Mouse (Mus musculus): Measurements from ENCODE around the gene Hspg2. TPM values are rescaled to one million over a fixed set of nuclear protein-coding genes. Genes with fewer than 3 reads are reported as not detected.

Gene Hspg2
- polyA plus RNA-seq, 1 experiment from 2014 or later: 2.7 TPM

- peak; percentile 30; the same call in 1 of the 2 replicates for ATAC-seq (ENCODE audit: low read depth)
- no peak overlapping the region for H3K27ac ChIP-seq (ENCODE audit: low read depth, low read length)
Observed at GRCm38 (mm10) chr4:137469081-137469844, 694 bp downstream of the Hspg2 start.

GRCm38 (mm10) chr4:137469845-137470692, 1.5 kb downstream of the Hspg2 start:
- peaks cover 7% of the 10 kb centered on the region; the same call in 1 of the 2 replicates for H3K4me1 ChIP-seq (ENCODE audit: control insufficient read depth, insufficient read depth, low read length)
- no peak overlapping the region for H3K27ac ChIP-seq (ENCODE audit: low read depth, low read length)
- no peak overlapping the region for H3K9ac ChIP-seq (replicated peaks; ENCODE audit: low read depth, low read length)
- H3K27me3 ChIP-seq (ENCODE audit: control insufficient read depth, insufficient read depth, low read length): no peaks in the 10 kb centered on the region
- peak overlapping the region; percentile 50 for H3K4me3 ChIP-seq (ENCODE audit: low read depth, low read length)
- 36% methylated on average over 15 of the region's 15 CpGs for WGBS
- H3K4me2 ChIP-seq (ENCODE audit: low read depth, low read length): peak overlapping the region; percentile 89
- no peaks in the 10 kb centered on the region for H3K9me3 ChIP-seq (ENCODE audit: control insufficient read depth, low read length)
- no peaks in the 10 kb centered on the region for H3K36me3 ChIP-seq (ENCODE audit: control insufficient read depth, insufficient read depth, low read length)
- ATAC-seq (ENCODE audit: low read depth): no peak

More at GRCm38 (mm10) chr4:137469081-137469844, 694 bp downstream of the Hspg2 start:
- Histone ChIP-seq H3K9me3 (ENCODE audit: control insufficient read depth, low read length) (no peaks in the 10 kb centered on the region), H3K4me3 (ENCODE audit: low read depth, low read length) (peak overlapping the region; percentile 50), H3K27me3 (ENCODE audit: control insufficient read depth, insufficient read depth, low read length) (no peaks in the 10 kb centered on the region), H3K36me3 (ENCODE audit: control insufficient read depth, insufficient read depth, low read length) (no peaks in the 10 kb centered on the region), H3K4me1 (ENCODE audit: control insufficient read depth, insufficient read depth, low read length) (peaks cover 7% of the 10 kb centered on the region; the same call in 1 of the 2 replicates), H3K9ac (replicated peaks; ENCODE audit: low read depth, low read length) (peak overlapping the region; percentile 53), H3K4me2 (ENCODE audit: low read depth, low read length) (peak overlapping the region; percentile 89)
- WGBS: 5% methylated on average over 20 of the region's 20 CpGs

- WGBS: 73% methylated on average over 9 of the region's 9 CpGs
- no peak overlapping the region for H3K4me3 ChIP-seq (ENCODE audit: low read depth, low read length)
- no peaks in the 10 kb centered on the region for H3K9me3 ChIP-seq (ENCODE audit: control insufficient read depth, low read length)
- ATAC-seq (ENCODE audit: low read depth): no peak
- H3K27ac ChIP-seq (ENCODE audit: low read depth, low read length): no peak overlapping the region
- H3K9ac ChIP-seq (replicated peaks; ENCODE audit: low read depth, low read length): no peak overlapping the region
- H3K4me1 ChIP-seq (ENCODE audit: control insufficient read depth, insufficient read depth, low read length): peaks cover 7% of the 10 kb centered on the region; the same call in 1 of the 2 replicates
- H3K36me3 ChIP-seq (ENCODE audit: control insufficient read depth, insufficient read depth, low read length): no peaks in the 10 kb centered on the region
- no peaks in the 10 kb centered on the region for H3K27me3 ChIP-seq (ENCODE audit: control insufficient read depth, insufficient read depth, low read length)
- H3K4me2 ChIP-seq (ENCODE audit: low read depth, low read length): peak overlapping the region; percentile 89; the same call in 1 of the 2 replicates
Observed at GRCm38 (mm10) chr4:137470701-137471317, 2.2 kb downstream of the Hspg2 start.

- no peaks in the 10 kb centered on the region for H3K9me3 ChIP-seq (ENCODE audit: control insufficient read depth, low read length)
- no peaks in the 10 kb centered on the region for H3K27me3 ChIP-seq (ENCODE audit: control insufficient read depth, insufficient read depth, low read length)
- H3K4me3 ChIP-seq (ENCODE audit: low read depth, low read length): no peak overlapping the region
- H3K36me3 ChIP-seq (ENCODE audit: control insufficient read depth, insufficient read depth, low read length): no peaks in the 10 kb centered on the region
- WGBS: 73% methylated on average over 8 of the region's 8 CpGs
- peaks cover 9% of the 10 kb centered on the region for H3K4me1 ChIP-seq (ENCODE audit: control insufficient read depth, insufficient read depth, low read length)
- H3K9ac ChIP-seq (replicated peaks; ENCODE audit: low read depth, low read length): no peak overlapping the region
- ATAC-seq (ENCODE audit: low read depth): no peak
- no peak overlapping the region for H3K27ac ChIP-seq (ENCODE audit: low read depth, low read length)
- H3K4me2 ChIP-seq (ENCODE audit: low read depth, low read length): no peak overlapping the region
Observed at GRCm38 (mm10) chr4:137471326-137471725, 2.8 kb downstream of the Hspg2 start.

GRCm38 (mm10) chr4:137473240-137473639, 4.7 kb downstream of the Hspg2 start:
- Histone ChIP-seq H3K9me3 (ENCODE audit: control insufficient read depth, low read length) (no peaks in the 10 kb centered on the region), H3K27me3 (ENCODE audit: control insufficient read depth, insufficient read depth, low read length) (no peaks in the 10 kb centered on the region), H3K4me2 (ENCODE audit: low read depth, low read length) (no peak overlapping the region), H3K36me3 (ENCODE audit: control insufficient read depth, insufficient read depth, low read length) (no peaks in the 10 kb centered on the region), H3K9ac (replicated peaks; ENCODE audit: low read depth, low read length) (no peak overlapping the region), H3K27ac (ENCODE audit: low read depth, low read length) (no peak overlapping the region), H3K4me1 (ENCODE audit: control insufficient read depth, insufficient read depth, low read length) (peaks cover 16% of the 10 kb centered on the region), H3K4me3 (ENCODE audit: low read depth, low read length) (no peak overlapping the region)
- 91% methylated on average over 8 of the region's 8 CpGs for WGBS
- no peak for ATAC-seq (ENCODE audit: low read depth)

GRCm38 (mm10) chr4:137473701-137474388, 5.3 kb downstream of the Hspg2 start:
- Histone ChIP-seq H3K27ac (ENCODE audit: low read depth, low read length) (no peak overlapping the region), H3K9ac (replicated peaks; ENCODE audit: low read depth, low read length) (no peak overlapping the region), H3K4me2 (ENCODE audit: low read depth, low read length) (no peak overlapping the region), H3K4me1 (ENCODE audit: control insufficient read depth, insufficient read depth, low read length) (peaks cover 15% of the 10 kb centered on the region), H3K9me3 (ENCODE audit: control insufficient read depth, low read length) (no peaks in the 10 kb centered on the region), H3K27me3 (ENCODE audit: control insufficient read depth, insufficient read depth, low read length) (no peaks in the 10 kb centered on the region), H3K4me3 (ENCODE audit: low read depth, low read length) (no peak overlapping the region), H3K36me3 (ENCODE audit: control insufficient read depth, insufficient read depth, low read length) (no peaks in the 10 kb centered on the region)
- ATAC-seq (ENCODE audit: low read depth): no peak
- 76% methylated on average over 18 of the region's 18 CpGs for WGBS

GRCm38 (mm10) chr4:137474694-137475093, 6.1 kb downstream of the Hspg2 start:
- H3K27ac ChIP-seq (ENCODE audit: low read depth, low read length): no peak overlapping the region
- H3K4me3 ChIP-seq (ENCODE audit: low read depth, low read length): no peak overlapping the region
- no peak overlapping the region for H3K9ac ChIP-seq (replicated peaks; ENCODE audit: low read depth, low read length)
- no peaks in the 10 kb centered on the region for H3K27me3 ChIP-seq (ENCODE audit: control insufficient read depth, insufficient read depth, low read length)
- H3K36me3 ChIP-seq (ENCODE audit: control insufficient read depth, insufficient read depth, low read length): no peaks in the 10 kb centered on the region
- WGBS: 96% methylated on average over 7 of the region's 7 CpGs
- H3K4me1 ChIP-seq (ENCODE audit: control insufficient read depth, insufficient read depth, low read length): peaks cover 9% of the 10 kb centered on the region
- no peaks in the 10 kb centered on the region for H3K9me3 ChIP-seq (ENCODE audit: control insufficient read depth, low read length)
- ATAC-seq (ENCODE audit: low read depth): no peak
- H3K4me2 ChIP-seq (ENCODE audit: low read depth, low read length): no peak overlapping the region

GRCm38 (mm10) chr4:137475271-137476050, 6.9 kb downstream of the Hspg2 start:
- Histone ChIP-seq H3K4me2 (ENCODE audit: low read depth, low read length) (no peak overlapping the region), H3K4me3 (ENCODE audit: low read depth, low read length) (no peak overlapping the region), H3K4me1 (ENCODE audit: control insufficient read depth, insufficient read depth, low read length) (peaks cover 9% of the 10 kb centered on the region), H3K27me3 (ENCODE audit: control insufficient read depth, insufficient read depth, low read length) (no peaks in the 10 kb centered on the region), H3K9me3 (ENCODE audit: control insufficient read depth, low read length) (no peaks in the 10 kb centered on the region), H3K27ac (ENCODE audit: low read depth, low read length) (no peak overlapping the region), H3K36me3 (ENCODE audit: control insufficient read depth, insufficient read depth, low read length) (no peaks in the 10 kb centered on the region), H3K9ac (replicated peaks; ENCODE audit: low read depth, low read length) (no peak overlapping the region)
- WGBS: 87% methylated on average over 13 of the region's 13 CpGs
- no peak for ATAC-seq (ENCODE audit: low read depth)
